Mouse (Mus musculus) lung, postnatal 10 days (tissue): ENCODE results near the gene Itsn2.
"Not testable (repeated sequence)": the region's sequence is repeated elsewhere in the genome, so short reads cannot be mapped to it uniquely, and the experiment has no call there.

ENCODE experiments used
- DNase-seq: peaks from one replicate; pipeline ENCODE4 v3.0.0; 2021

Itsn2 gene

DNA sequence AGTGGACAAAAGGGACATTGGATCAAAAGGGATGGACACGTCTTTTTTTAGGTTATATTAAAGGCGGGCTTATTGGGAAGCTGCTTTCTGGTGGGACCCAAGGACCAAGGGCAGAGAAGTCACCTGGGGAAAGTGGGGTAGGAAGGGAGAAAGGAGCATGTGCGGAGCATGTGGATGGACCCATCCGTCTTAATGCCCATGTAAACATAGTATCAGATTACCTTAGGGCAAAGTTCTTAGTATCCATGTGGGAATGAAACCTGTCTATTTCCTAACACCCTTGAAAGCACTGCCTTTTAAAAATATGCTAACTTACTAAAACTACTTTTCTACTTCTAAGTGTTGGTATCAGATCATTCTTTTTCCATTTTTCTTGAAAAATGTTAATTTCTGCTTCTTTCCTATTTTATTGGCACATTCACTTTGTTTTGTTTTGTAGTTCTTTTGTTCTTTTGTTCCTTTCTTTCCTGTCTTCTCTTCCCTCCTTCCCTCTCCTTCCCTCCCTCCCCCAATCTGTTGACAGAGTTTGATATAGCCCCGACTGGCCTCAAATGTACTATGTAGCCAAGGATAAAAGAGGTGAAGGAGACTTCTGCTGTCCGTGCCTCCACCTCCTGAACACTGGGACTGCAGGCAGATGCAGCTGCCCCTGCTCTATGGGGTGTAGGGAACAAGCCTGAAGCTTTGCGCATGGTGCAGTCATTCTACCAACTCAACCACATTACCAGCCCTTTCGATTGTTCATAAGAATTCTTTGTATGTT is 6.4 kb downstream of the Itsn2 start:
- no peak for DNase-seq

DNA sequence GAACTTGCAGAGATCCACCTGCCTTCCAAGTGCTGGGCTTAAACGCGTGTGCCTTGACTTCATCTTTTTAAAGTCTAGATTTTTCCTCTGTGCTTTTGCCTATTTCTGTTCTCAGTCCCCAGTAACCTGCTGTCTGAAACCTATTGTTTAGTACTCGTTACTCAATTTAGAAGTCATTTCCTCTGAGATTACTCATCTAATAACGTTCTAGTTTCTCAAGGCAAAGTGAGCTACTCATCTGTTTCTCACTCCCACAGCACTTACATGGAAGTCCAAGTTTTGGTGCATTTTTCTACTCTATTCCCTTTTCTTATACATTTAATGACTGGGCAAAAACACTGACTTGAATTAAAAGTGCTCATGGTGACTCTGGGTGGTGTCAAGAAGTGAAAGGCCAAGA is 7.3 kb downstream of the Itsn2 start:
- DNase-seq, result no peak

DNA sequence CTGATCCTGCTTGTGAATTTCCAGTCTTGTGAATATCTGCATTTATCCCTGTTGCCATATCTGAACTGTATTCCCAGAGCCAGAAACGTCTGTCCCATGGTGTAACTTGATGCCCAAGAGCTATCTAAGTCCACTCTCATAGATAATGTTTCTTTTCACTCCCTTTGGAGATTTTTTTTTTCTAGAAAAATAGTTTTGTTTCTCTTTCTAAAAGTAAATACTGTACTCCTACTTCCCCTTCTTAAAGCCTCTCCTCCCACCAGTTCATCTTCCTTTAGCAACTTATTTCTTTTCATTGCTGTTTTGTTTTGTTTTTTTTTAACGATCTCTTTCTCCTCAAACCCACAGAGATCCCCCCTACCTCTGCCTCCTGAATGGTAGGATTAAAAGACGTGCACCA is 14.2 kb downstream of the Itsn2 start:
- DNase-seq, result no peak

DNA sequence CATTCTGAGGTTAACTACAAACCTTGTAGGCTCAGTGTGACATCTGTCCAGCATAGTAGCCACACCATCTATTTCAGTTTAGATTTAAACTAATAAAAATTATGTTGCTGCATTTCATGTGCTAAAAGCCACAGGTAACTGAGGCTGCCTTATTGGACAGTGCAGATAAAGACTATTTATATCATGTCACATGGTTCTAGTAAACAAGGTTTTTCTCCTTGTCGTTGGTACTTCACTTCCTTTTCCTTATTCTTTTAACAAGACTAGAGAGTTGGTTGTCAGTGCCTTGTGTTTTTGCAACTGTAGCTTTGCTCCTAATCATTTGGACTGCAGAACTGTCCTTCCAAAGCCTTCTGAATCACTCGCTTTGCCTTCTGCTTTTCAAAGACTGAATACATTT is 22.3 kb downstream of the Itsn2 start:
- DNase-seq, result no peak

DNA sequence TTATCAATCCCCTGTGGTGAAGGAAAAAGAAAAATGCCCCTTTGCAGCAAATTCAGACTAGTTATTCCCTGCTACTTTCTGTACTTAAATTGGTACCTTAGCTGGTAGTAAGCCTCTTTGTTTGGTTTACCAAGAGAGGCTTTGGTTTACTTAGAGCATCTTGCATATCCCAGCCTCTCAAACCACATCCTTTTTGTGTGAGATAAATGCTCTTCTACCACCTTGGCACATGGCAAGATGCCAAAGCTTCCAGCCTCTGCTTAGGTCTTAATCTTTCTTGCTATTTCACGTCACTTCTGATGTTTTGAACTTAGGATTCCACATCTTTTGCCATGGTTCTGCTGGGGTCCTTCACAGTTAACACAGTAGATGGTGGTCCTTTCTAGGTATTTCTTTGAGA is 31.8 kb downstream of the Itsn2 start:
- DNase-seq, result no peak

DNA sequence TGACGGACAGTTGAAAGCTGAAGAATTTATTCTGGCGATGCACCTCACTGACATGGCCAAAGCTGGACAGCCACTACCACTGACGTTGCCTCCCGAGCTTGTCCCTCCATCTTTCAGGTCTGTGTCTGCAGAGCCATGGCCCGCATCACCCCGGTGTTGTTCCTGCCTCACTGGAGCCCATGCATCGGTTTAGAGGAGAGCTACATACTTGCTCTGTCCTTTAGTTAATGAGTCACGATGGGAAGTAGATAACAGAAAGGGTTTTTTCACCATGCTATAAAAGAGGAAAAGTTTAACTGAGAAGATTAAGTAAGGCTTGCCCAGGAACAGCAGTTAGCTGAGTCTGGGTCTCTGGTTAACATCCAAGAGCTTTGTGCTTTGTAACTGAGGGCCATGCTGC is 40.5 kb downstream of the Itsn2 start:
- DNase-seq, result no peak

DNA sequence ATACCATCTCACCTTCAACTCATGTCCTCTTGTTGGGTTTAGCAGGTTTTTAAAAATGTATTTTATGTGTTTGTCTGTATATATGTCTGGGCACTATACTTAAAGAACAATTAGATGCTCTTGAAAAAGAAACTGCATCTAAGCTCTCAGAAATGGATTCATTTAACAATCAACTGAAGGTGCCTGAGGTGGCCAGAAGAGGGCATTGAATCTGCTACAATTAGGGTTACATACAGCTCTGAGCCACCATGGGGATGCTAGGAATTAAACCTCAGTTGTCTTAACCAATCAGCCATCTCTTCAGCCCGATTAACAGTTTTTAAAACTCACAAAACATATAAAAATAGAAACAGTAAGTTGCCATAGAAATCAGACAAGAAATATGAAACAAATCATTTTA is 46.0 kb downstream of the Itsn2 start:
- DNase-seq, result no peak

DNA sequence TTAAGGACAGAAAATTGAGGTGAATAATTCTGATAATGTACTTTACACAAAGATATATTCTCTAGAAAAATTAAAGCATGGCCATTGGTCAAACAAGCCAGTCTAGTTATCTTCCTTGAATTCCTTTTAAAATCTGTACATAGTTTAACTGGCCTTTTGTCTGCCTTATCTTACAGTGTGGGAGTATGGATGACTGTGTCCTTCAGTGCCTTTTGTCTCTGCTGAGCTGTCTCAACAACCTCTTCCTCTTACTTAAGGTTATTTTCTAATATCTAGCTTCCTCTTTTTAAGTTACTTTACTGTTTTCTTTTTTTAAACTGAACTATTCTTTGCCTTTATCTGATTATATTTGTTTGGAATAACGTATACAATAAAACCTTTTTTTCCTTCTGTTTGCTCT is 48.3 kb downstream of the Itsn2 start:
- no peak for DNase-seq

DNA sequence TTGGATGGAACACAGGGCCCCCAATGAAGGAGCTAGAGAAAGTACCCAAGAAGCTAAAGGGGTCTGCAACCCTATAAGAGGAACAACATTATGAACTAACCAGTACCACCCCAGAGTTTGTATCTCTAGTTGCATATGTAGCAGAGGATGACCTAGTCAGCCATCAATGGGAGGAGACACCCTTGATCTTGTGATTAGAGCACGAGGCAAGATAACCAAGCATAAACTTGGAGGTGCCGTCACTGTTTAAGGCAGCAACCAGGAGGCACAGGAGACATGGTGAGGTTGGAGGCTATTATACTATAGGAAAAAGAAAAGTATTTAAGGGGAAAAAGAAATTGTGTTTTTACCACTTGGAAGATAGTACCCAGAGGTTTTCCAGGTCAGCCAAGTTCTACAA is 64.4 kb downstream of the Itsn2 start:
- no peak for DNase-seq

DNA sequence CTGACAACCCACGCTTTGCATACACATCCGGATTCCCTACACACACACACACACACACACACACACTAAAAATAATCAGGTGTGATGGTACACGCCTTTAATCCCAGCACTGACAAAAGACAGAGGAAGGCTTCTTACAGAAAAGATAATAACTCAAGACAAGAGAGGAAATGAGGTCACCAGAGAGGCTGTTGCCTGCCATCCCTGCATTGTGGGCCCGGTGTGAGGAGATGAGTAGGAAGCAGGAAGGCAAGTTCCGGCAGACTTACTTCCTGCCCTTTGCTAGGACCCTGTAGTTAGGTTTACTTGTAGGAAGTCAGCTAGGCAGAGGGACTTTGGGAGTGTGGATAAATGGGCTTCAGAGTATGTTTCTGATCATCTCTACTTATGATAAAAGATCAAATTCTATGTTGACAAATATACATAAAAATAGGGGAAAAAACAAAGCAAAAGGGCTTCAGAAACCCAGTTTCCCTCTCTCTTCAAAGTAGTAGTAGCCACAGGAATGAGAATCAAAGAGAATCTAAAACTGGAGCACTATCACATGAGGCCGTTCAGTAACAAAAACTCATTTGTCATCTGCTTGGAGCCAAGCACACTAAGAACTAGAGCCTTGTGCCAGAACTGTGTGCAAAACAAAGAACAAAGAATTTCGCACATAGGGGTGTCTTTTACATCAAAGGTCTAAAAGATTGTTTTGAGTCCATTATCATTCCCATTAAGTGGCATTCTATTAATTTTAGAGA is 72.7 kb downstream of the Itsn2 start:
- peak; percentile 12 for DNase-seq

DNA sequence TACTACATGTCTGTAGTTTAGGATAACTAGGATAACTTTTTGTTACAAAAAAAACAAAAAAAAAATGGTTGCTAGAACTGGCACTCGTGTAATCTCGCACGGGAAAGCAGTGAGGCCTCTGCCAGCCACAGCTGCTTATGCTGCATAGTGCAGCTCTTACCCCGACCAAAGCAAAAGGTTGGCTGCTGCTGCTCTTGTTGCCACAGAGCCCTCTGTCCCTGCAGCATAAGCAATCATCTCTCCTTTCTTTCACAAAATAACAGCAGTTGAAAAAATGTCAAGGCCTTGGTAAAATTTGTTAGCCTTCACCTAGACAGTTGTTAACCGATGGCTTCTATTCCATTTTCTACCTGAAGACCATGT is 73.2 kb downstream of the Itsn2 start:
- no peak for DNase-seq

DNA sequence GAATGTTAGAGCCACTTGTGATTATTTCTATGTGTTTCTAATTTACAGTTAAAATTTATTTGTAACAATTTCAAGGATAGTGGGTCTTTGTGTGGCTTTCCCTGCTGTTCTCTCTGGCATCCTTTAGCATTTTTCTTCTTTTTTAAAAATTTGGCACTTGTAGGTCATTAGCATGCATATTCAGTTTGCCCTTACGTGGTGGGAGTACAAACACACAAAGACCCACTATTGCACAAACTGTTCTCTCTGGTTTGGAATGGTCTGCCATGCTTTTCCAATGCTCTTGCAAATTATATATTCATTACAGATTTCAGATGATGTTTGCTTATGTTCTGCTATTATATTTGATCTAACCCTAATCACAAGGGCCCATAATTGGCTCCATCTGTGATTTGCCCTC is 83.9 kb downstream of the Itsn2 start:
- no peak for DNase-seq

DNA sequence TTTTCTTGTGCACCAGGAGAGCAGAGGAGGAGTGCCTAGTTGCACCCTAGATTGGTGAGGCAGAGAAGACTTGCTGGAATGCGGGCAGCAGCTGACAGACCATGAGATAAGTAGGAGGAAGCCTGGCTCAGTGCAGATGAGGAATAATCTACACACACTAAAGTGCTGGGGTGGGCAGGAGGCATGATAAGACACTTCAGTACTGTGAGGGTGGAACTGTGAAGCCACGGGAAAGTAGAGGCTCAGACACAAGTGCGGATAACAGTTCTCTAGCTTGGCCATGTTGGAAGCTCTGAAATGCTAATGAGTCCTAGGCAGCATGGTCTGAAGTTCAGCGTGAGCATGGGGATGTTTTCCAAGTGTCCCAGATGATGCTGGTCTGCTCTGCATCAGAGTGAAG is 87.5 kb downstream of the Itsn2 start:
- DNase-seq, result no peak

DNA sequence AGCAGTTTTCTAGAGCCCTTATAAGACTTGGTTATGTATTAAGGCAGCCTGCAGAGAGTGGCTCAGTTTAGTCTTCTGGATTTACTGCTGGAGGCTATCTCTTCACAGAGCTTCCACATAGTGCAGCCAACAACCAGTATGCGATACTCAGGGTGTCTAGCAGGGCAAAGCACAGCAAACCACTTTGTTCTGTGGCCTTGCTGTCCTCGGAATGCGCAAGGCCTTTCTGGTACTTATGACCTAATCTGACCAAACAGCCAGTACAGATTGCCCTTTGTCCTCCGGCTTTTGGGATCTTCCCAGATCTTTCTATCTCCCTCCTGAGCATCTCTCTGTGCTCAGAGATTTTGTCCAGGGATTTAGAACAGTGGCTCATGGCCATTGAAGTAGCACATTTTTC is 93.0 kb downstream of the Itsn2 start:
- no peak for DNase-seq

DNA sequence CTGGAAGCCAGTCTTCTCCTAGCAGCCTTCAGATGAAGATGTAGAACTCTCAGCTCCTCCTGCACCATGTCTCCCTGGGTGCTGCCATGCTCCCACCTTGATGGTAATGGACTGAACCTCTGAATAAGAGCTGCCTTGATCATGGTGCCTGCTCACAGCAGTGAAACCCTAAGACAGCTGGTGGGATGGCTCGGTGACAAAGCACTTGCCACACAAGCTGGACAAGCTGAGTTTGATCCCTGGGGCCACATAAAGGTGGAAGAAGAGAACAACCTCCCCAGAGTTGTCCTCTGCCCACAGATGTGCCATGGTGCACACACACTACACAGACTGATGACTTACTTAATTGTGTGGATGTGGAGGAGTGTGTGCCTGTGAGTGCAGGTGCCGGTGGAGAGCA is 95.9 kb downstream of the Itsn2 start:
- DNase-seq, result no peak

DNA sequence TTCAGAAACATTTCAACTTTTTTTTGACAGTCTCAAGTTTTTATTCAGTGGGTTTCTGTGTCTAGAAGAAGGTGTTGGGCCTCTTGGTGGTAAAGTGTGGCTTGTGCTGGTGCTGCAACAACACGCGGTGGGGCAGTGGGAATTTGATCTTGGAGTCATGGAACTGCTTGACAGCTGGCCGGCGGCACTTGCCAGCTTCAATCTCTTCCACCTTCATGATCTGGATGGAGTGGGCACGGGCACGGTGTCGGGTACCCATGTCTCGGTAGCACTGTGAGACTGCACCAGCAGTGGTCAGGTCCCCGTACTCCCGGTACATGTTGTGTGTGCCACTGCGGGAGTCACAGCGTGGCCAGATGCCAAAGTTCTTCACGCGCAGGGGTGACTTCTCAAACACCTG is 96.9 kb downstream of the Itsn2 start:
- DNase-seq, result no peak

DNA sequence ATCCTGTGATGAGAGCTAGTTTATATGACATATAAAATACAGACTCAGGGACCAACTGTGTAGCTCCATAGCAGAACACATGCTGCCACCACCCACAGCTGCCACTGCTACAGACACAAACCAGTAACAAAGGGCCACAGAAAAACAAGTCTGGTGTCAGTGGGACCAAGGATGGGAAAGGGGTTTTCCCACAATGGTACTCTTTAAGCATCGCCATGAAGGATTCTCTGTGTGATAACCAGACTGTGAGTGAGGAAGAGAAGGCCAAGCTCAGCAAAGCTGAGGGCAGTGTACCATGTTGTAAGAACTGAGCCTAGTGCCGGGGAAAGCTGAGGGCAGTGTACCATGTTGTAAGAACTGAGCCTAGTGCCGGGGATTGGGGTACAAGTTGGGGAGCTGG is 98.8 kb downstream of the Itsn2 start:
- DNase-seq, result no peak

DNA sequence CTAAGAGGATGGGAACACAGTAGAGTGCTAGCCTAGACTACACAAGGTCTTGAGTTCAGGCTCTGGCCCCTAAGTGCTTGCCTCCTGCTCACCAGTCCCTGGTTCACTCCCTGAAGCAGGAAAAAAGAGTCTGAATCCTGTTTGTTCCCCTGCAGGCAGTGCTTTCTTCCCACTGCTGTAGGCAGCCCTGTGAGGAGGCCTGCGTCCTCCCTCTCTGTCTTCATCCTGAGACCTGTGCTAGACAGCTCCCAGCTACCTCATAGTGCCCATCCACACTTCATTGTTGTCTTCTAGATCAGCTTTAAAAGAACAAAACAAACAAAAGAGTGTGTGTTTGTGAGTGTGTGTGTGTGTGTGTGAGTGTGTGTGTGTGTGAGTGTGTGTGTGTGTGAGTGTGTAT is 102.1 kb downstream of the Itsn2 start:
- no peak for DNase-seq

DNA sequence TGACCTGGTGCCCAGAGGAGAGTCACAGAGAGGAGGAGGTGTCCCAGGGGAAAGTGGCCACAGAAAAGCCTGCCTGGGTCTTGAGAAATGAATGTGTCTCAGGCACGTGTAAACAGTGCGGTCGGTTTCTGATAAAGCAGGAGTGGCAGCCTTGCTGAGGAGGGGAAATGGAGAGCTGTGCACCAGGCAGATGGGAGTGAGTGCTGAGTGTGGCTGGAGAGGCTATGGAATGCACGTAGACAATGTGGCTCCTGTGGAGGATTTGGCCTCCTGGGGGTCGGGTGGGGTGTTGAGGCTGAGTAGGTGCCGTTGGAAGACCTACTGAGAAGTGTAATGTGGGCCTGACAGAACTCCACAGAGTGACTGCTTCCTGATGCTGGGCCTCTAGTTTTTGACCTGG is 113.2 kb downstream of the Itsn2 start:
- not testable (repeated sequence) for DNase-seq

DNA sequence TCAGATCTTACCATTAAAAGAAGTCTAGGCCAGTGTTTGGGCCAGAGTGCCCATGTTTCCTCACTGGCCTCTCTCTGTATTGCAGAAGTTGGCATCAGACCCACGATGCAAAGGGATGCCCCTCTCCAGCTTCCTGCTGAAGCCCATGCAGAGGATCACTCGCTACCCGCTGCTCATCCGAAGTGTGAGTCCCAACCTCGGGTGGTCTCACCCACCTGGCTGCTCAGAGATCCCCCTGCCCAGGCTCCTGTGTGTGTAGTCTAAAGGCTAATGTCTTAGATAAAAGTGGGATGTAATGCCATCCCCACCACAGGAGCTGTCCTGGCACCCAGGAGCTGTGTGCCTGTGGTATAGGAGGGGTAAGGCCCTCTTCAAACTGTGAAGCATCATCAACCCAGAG is 113.7 kb downstream of the Itsn2 start:
- no peak for DNase-seq

DNA sequence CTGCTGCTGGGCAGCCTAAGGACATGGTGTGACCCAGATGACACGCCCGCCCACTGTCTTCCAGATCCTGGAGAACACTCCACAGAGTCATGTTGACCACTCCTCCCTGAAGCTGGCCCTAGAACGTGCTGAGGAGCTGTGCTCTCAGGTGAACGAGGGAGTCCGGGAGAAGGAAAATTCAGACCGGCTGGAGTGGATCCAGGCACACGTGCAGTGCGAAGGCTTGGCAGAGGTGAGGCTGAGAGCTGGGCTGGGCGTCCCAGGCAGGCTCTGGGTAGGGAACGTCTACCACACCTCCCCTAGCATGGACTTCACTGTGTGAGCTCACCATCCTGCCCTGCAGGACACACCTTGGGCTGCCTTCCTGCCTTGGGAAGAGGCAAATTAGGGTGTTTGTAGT is 114.5 kb downstream of the Itsn2 start:
- peak; percentile 19 for DNase-seq

DNA sequence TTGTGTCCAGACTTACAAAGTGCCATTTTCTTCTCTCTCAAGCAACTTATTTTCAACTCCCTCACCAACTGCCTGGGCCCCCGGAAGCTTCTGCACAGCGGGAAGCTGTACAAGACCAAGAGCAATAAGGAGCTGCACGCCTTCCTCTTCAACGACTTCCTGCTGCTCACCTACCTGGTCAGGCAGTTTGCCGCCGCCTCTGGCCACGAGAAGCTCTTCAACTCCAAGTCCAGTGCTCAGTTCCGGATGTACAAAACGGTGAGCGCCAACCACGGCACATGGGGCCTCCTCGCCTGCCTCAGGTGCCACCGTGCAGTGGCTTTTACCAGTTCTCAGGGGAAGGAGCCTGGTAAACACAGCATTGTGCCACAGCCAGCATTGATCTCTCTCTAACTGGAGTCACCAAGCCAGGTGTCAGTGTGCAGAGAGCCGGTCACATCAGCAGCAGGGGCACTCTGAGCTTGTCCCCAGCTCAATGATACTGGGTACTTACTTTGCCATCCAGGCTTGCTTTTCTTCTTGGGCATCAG is 115.1 kb downstream of the Itsn2 start:
- DNase-seq, result no peak

DNA sequence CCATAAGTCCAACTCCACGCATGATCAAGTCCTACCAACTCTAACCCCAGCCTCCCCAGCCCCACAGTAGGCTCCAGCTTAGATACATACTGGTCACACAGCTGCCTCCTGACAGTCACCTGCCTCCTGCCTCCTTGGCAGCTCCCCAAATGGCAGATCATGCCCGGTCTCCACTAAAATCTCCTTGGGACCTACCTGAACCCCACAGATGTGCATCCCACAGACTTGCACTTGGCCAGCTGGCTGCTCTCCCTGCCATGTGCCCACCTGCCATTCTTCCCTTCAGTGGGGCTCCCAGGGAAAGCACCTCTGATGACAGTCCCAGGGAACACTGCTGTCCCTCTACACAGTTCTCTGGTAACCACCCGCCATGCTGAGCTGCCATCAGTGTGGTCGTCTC is 115.9 kb downstream of the Itsn2 start:
- DNase-seq, result no peak

DNA sequence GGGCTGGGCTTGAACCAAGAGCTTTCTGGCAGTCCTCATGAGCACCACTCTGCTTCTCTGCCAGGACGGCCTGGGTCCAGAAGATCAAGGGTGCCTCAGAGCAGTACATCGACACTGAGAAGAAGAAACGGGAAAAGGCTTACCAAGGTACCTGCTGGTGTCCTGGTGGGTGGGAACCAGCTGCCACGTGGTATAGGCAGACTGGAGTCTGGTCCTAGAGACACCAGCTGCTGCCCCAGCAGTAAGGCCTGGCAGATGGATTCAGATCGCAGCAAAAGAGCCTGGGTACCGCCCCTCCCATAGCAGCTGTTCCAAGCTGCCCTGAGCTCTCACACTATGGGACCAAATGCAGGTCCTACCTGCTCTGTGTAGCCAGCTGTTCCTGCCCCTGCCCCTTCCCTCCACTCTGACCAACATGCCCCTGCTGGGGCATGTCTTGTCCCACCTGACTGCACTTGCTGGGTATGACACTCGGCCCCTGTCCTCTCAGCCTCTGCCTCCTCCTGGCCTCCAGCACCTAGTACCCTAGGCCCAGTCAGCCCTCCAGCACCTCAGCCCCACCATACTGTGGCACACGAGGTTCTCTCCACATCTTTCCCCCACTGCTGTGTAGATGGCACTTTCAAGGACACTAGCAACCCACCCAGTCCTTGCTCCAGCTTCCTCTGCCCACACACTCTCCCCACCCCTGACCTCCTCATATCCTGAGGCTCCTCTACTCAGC is 116.6 kb downstream of the Itsn2 start:
- no peak for DNase-seq
